Mouse (Mus musculus) mesoderm, embryonic 11.5 days (tissue): ENCODE measurements around the gene Tctex1d2.

ENCODE experiments used
- DNase-seq: peaks from one replicate; pipeline ENCODE4 v3.0.0-alpha.2; 2012; ENCODE audit warnings: low read depth, low spot score

The Tctex1d2 gene

DNA sequence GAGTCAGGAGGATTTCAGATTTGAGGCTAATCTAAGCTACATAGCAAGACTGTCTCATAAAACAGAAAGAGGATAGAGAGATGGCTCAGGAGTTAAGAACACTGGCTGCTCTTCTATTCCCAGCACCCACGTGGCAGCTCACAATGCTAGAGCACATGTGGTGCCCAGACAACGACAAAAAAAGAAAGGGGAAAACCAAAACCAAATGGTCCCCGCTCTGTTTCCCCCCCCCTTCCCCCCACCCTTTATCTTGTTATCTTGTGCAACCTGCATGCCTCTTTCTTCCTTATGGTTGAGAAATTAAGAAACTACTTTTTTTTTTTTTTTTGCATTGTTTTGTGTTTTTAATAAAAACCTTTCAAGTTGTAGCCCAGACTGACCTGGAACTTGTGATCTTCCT lies 49.0 kb downstream of the Tctex1d2 start:
- no peak for DNase-seq

DNA sequence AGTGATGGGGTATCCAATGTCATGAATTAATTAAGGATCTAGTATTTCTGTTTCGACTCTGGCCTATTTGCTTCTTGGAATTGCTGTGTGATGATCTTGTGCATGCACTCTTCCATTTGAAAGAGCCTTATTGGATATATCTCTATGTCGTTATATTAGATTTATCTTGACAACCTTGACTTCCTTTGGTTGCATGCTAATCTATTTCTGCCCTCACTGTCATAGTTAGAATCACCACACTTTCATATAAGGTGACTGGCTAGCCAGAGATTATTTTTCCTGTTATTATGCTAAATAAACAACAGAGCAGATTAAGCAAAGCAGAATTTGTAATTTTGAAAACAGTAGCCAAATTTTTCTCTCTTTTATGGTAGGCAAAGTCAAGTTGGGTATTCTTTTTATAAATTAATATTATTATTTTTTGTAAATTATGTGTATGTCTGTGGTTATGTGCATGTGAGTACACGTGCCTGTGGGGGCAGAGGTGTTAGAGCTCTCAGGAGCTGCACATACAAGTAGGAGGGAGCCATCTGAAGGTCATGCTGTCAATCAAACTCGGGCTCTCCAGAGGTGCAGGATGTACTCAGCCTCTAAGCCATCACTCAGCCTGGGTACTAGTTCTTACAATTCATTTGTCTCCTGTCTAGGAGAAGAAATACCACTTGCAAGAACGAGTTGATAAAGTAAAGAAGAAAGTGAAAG lies 50.1 kb downstream of the Tctex1d2 start:
- DNase-seq, result no peak

DNA sequence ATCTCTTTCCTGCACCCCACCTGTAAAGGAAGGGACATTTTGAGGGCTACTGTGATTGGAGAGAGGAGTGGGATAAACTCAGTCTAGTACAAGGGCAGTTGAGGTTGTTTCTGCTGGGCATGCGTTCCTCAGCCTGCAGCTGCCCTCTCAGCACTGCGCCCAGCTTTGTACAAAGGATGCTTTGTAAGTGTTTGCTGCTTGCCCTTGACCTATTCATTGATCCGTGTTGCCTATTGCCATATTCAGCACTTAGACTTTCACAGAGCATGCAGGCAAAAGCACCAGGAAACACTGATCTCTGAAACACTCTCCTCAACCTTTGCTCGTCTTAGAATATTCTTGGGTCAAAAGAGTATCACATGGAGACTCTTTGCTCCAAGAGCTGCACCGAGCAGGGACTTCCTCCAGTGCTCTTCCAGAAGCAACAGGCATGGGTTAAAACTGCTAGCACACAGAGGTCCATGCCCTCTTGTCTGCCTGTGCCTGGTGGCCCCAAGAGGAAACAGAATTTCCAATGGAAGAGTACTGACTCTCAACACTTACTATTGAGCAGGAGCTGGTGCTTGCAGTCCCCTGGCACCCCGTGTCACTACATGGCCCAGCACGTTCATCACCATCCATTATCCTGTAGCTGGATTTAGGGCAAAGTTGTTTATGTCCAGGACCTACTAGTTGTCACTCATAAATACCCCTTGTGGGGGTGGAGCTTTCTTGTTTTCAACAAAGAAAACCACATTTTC lies 52.9 kb downstream of the Tctex1d2 start:
- DNase-seq, result peak; percentile 45

DNA sequence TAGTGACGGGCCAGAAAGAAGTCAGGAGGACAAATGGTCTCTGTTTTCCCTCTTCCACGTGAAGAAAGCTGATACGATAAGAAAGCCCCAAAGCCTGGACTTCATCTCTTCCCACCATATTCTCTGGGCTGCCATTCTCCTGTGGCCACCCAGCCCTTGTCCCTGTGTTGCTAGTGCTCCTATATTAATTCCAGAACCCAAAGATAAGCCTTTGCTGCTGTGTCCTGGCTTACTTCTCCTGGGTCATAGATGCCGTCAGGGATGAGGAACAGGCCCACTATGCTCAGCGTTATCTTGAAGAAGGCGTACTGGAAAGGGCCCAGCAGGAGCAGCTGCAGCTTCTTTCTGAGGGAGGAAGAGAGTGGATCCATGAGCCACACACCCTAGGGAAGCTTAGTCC lies 57.8 kb downstream of the Tctex1d2 start:
- DNase-seq, result no peak
